Mouse (Mus musculus) hindbrain, embryonic 10.5 days (tissue): ENCODE measurements around the gene Eno3. TPM values are rescaled to one million over a fixed set of nuclear protein-coding genes. Genes with fewer than 3 reads are reported as not detected.

Experiments used
- DNase-seq: peaks from one replicate; pipeline ENCODE4 v3.0.0-alpha.2; 2017; ENCODE audit warnings: low spot score
- H3K27ac ChIP-seq: fragments of 300-500 bp; sonication (generic); 2 replicates; pipeline ENCODE4 v1.5.1; 2016; ENCODE audit warnings: mild to moderate bottlenecking, moderate library complexity
- H3K27me3 ChIP-seq: fragments of 300-500 bp; sonication (generic); 2 replicates; pipeline ENCODE4 v1.6.1; 2016; ENCODE audit warnings: mild to moderate bottlenecking; ENCODE audit not compliant: poor library complexity, insufficient read depth, severe bottlenecking
- H3K36me3 ChIP-seq: fragments of 300-500 bp; sonication (generic); 2 replicates; pipeline ENCODE4 v1.6.1; 2016; ENCODE audit warnings: mild to moderate bottlenecking, moderate library complexity
- H3K4me1 ChIP-seq: fragments of 300-500 bp; sonication (generic); replicated peaks from 2 replicates; pipeline ENCODE4 v1.6.1; 2016; ENCODE audit warnings: mild to moderate bottlenecking
- H3K4me3 ChIP-seq: fragments of 300-500 bp; sonication (generic); 2 replicates; pipeline ENCODE4 v1.5.1; 2016; ENCODE audit warnings: mild to moderate bottlenecking, moderate library complexity
- H3K9me3 ChIP-seq: fragments of 300-500 bp; sonication (generic); 2 replicates; pipeline ENCODE4 v1.6.1; 2016; ENCODE audit warnings: mild to moderate bottlenecking, moderate library complexity
- WGBS: fragments of 180-500 bp; shearing (Covaris S2); methylation state at CpG from one replicate; pipeline ENCODE4 v1.1.7; 2016; 5-methylcytosine and 5-hydroxymethylcytosine counted together
- polyA plus RNA-seq: library from polyadenylated mRNA; unstranded; fragments of >200 nt; fragmentation: Nextera tagmentation; extraction: Ambion mirVana; gene quantifications from 2 replicates; pipeline ENCODE4 v1.2.1, GENCODE M21; 2016

The Eno3 gene
- polyA plus RNA-seq, 1 experiment from 2014 or later = 39.3 TPM

DNA sequence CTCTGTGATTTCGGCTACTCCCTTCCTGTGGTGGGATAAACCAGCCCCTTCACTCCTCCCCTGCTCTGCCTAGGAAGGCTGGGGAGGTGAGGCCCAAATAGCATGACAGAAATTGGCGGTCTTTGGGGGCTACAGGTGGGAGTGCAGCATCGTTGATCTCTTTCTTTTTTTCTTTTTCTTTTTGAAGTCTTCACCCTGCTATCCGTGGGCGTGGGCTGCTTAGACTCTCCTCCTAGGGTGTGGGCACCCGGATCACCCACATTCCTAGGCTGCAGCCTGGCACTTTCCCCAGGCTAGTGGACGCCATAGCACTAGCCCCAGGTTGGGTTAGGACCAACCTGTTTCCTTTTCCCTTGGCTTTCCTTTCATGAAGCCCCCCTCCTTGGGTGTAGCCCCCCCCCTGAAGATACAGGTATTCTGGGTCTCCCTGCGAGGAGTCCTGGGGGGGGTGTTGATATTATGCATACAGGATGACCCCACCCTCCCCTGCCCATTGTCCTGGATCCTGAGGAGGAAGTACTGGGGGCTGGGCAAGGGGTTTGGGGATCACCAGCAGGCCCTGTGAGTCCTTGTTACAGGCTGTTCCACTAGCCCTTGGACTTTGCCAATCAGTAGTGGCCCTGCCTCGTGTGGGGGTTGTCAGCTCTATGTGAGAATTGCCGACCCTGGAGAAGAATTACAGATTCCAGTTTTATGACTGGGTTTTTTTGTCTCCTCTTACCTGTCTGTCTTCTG, 44.4 kb downstream of the Eno3 start:
- DNase-seq = no peak
- Histone ChIP-seq H3K36me3 (peaks cover 40% of the 10 kb centered on the region), H3K9me3 (no peaks in the 10 kb centered on the region), H3K27ac (peak overlapping the region; percentile 94), H3K4me1 (peaks cover 34% of the 10 kb centered on the region), H3K27me3 (no peaks in the 10 kb centered on the region), H3K4me3 (peak overlapping the region; percentile 82)
- WGBS = 13% methylated on average over 10 of the region's 10 CpGs

DNA sequence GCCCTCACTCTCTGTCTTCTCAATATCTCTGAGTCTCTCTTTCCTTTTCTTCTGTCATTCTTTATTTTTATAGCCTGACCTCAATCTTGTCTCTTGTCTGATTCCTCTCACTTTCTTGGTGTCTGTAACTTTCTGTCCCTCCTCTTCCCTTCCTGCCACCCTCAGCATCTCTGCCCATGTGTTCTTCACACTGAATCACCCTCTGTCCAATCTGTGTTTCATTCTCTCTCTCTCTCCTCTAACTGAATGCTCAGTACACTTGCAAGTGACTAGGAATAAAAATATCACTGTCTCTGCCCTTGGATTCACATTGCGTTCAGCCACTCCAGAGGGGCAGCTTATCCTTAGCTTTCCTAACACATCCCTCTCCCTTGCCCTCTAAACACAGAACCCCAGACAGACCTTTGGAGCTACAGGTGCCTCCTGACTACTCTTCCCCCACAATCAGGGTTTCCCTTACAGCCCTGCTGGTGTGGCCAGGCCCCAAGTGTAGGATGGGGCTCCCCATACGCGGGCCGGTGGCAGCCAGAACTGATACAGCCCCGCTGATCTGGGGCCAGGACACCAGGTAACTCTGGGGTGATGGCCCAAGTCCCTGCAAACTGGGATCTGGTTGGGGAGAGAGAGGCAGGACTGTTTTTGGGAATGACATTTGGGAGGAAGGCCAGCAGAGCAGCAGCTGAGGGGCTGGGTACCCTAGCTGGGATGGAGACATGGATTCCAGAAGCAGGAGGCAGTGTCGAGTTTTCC, 45.2 kb downstream of the Eno3 start:
- peak overlapping the region; percentile 82; the same call in 1 of the 2 replicates for H3K4me3 ChIP-seq
- DNase-seq = no peak
- peaks cover 34% of the 10 kb centered on the region for H3K4me1 ChIP-seq
- no peaks in the 10 kb centered on the region for H3K9me3 ChIP-seq
- no peaks in the 10 kb centered on the region for H3K27me3 ChIP-seq
- peaks cover 48% of the 10 kb centered on the region for H3K36me3 ChIP-seq
- 0 out of 2 replicates have a peak overlapping the region, but pooled peaks have one; percentile 29 for H3K27ac ChIP-seq
- WGBS = 81% methylated on average over 6 of the region's 6 CpGs

DNA sequence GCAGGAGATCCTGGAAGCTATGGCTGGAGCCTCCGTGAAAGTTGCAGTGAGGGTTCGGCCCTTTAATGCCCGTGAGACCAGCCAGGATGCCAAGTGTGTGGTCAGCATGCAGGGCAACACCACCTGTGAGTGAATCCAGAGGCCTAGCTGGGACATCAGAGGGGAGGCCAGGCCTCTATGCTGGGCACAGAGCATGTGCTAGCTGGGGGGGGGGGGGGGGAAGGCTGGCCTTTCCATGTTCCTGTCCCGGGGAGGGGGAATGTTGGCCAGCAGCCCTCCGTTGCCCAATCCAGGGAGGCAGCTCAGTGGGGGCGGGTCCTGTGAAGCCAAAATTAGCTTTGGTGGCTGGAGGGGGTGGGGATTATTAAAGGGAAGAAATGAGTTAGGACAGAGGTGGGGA, 45.8 kb downstream of the Eno3 start:
- no peak for DNase-seq
- H3K4me1 ChIP-seq = peaks cover 34% of the 10 kb centered on the region
- H3K9me3 ChIP-seq = no peaks in the 10 kb centered on the region
- peak overlapping the region; percentile 11; the same call in 1 of the 2 replicates for H3K4me3 ChIP-seq
- peaks cover 54% of the 10 kb centered on the region for H3K36me3 ChIP-seq
- 76% methylated on average over 6 of the region's 6 CpGs for WGBS
- H3K27me3 ChIP-seq = no peaks in the 10 kb centered on the region
- H3K27ac ChIP-seq = 0 out of 2 replicates have a peak overlapping the region, but pooled peaks have one; percentile 29

DNA sequence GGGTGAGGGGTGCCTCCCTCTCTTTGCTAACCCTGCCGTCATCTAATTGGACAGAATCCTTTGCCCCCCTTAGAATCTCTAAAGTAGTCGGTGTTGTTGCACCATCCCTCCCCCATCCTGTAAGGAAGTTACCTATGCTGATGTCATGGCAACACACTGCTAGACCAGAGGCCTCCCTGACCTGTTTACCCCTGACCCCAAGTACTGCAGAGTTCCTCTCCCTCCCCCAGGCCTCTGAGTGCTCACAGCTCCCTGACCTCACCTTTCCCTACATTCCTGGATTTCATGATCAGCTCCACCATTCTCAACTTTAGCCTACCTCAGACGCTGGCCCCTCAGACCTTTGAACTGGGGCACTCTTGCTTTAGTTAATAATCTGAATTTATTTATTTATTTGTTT, 49.1 kb downstream of the Eno3 start:
- Histone ChIP-seq H3K4me1 (peaks cover 18% of the 10 kb centered on the region), H3K27me3 (no peaks in the 10 kb centered on the region), H3K4me3 (no peak overlapping the region), H3K27ac (no peak overlapping the region), H3K36me3 (peaks cover 87% of the 10 kb centered on the region), H3K9me3 (no peaks in the 10 kb centered on the region)
- no peak for DNase-seq
- WGBS = 84% methylated on average over 3 of the region's 3 CpGs

DNA sequence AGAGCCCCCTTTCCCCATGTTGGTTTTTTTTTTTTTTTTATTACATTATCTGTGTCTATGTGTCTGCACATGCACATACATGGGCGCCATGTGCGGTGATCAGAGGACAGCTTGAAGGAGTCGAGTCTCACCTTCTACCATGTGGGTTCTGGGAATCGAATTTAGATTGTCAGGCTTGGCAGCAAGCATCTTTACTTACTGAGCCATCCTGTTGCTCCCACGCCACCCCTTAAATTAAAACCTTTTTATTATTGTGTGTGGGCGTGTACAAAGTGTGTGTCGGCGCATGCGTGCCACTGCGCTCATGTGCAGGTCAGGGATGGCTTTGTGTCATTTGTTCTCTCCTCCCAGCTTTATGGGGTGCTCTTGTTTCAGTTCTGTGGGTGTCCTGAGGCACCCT, 54.0 kb downstream of the Eno3 start:
- no peak for DNase-seq

More for the DNA sequence above, 54.0 kb downstream of the Eno3 start:
- no peak overlapping the region for H3K4me3 ChIP-seq
- H3K4me1 ChIP-seq = peaks cover 3% of the 10 kb centered on the region; the same call in 1 of the 2 replicates
- no peaks in the 10 kb centered on the region for H3K27me3 ChIP-seq
- H3K9me3 ChIP-seq = no peaks in the 10 kb centered on the region
- H3K27ac ChIP-seq = no peak overlapping the region
- H3K36me3 ChIP-seq = peaks cover 86% of the 10 kb centered on the region
- WGBS = 95% methylated on average over 10 of the region's 10 CpGs

Other genes with a start within 250 kb of the Eno3 start
- 50.6 and 53.0 TPM in 2 replicates for gene Pelp1, start 247.2 kb upstream of the Eno3 start, polyA plus RNA-seq
- 31.1 and 32.7 TPM in 2 replicates for gene Arrb2, start 224.6 kb upstream of the Eno3 start, polyA plus RNA-seq
- 48.3 and 49.2 TPM in 2 replicates for gene Med11, start 205.3 kb upstream of the Eno3 start, polyA plus RNA-seq
- gene Zmynd15, start 197.8 kb upstream of the Eno3 start, polyA plus RNA-seq = 0.25 and 0.30 TPM in 2 replicates
- gene Cxcl16, start 197.2 kb upstream of the Eno3 start, polyA plus RNA-seq = 0.31 and 0.41 TPM in 2 replicates
- 0.52 TPM in 1 of 2 replicates, not detected in the other for gene Tm4sf5, start 152.0 kb upstream of the Eno3 start, polyA plus RNA-seq
- gene Vmo1, start 142.6 kb upstream of the Eno3 start, polyA plus RNA-seq = 0.34 TPM in 1 of 2 replicates, not detected in the other
- gene Gltpd2, start 138.0 kb upstream of the Eno3 start, polyA plus RNA-seq = 0.35 and 0.47 TPM in 2 replicates
- 1,108 and 1,160 TPM in 2 replicates for gene Psmb6, start 131.8 kb upstream of the Eno3 start, polyA plus RNA-seq
- not detected in 2 replicates for gene Gm40193, start 124.3 kb upstream of the Eno3 start, polyA plus RNA-seq
- 3.8 and 4.1 TPM in 2 replicates for gene Pld2, start 117.1 kb upstream of the Eno3 start, polyA plus RNA-seq
- gene Mink1, start 94.3 kb upstream of the Eno3 start, polyA plus RNA-seq = 12.6 and 14.6 TPM in 2 replicates
- gene 4930544D05Rik, start 41.4 kb upstream of the Eno3 start, polyA plus RNA-seq = not detected in 2 replicates
- not detected in 2 replicates for gene Chrne, start 38.0 kb upstream of the Eno3 start, polyA plus RNA-seq
- 0.34 and 0.80 TPM in 2 replicates for gene Gp1ba, start 18.1 kb upstream of the Eno3 start, polyA plus RNA-seq
- gene Rnf167, start 10.0 kb upstream of the Eno3 start, polyA plus RNA-seq = 90.6 and 97.1 TPM in 2 replicates
- 144 and 155 TPM in 2 replicates for gene Slc25a11, start 9.7 kb upstream of the Eno3 start, polyA plus RNA-seq
- 1,872 and 1,874 TPM in 2 replicates for gene Pfn1, start 2.6 kb upstream of the Eno3 start, polyA plus RNA-seq
- gene Spag7, start 12.2 kb downstream of the Eno3 start, polyA plus RNA-seq = 185 and 191 TPM in 2 replicates
- 10.8 and 11.8 TPM in 2 replicates for gene Camta2, start 30.9 kb downstream of the Eno3 start, polyA plus RNA-seq
- gene Inca1, start 43.0 kb downstream of the Eno3 start, polyA plus RNA-seq = 0.90 and 1.1 TPM in 2 replicates
- gene Kif1c, start 43.3 kb downstream of the Eno3 start, polyA plus RNA-seq = 1.7 and 2.1 TPM in 2 replicates
- gene Zfp3, start 107.0 kb downstream of the Eno3 start, polyA plus RNA-seq = 7.2 and 8.1 TPM in 2 replicates
- gene Scimp, start 155.4 kb downstream of the Eno3 start, polyA plus RNA-seq = not detected in 2 replicates
- 32.5 and 41.7 TPM in 2 replicates for gene Rabep1, start 187.6 kb downstream of the Eno3 start, polyA plus RNA-seq